Mouse (Mus musculus) T-cell, adult 2 months (primary cell): ENCODE data around the gene 4930412O13Rik.

Experiments used
- DNase-seq: peaks from one replicate; pipeline ENCODE4 v3.0.0; 2022; ENCODE audit warnings: low spot score

The 4930412O13Rik gene

GRCm38 (mm10) chr2:9881051-9881591, at the start of gene 4930412O13Rik:
4930412O13Rik (plus strand) TSS chr2:9881252.
- DNase-seq = no peak

GRCm38 (mm10) chr2:9833712-9834111, 47.3 kb upstream of the 4930412O13Rik start:
- DNase-seq = no peak

- no peak for DNase-seq
These were observed 45.9 kb upstream of the 4930412O13Rik start for GRCm38 (mm10) chr2:9835195-9835594.

- DNase-seq = no peak
These were observed 28.0 kb upstream of the 4930412O13Rik start for GRCm38 (mm10) chr2:9852851-9853576.

- no peak for DNase-seq
These were observed 25.2 kb upstream of the 4930412O13Rik start for GRCm38 (mm10) chr2:9855861-9856260.

- DNase-seq = no peak
These were observed 20.4 kb upstream of the 4930412O13Rik start for GRCm38 (mm10) chr2:9860698-9861097.

- no peak for DNase-seq
These were observed 13.8 kb upstream of the 4930412O13Rik start for GRCm38 (mm10) chr2:9867092-9867825.

- peak; percentile 56 for DNase-seq
These were observed 9.8 kb upstream of the 4930412O13Rik start for GRCm38 (mm10) chr2:9871141-9871716.

- peak; percentile 44 for DNase-seq
These were observed 9.3 kb upstream of the 4930412O13Rik start for GRCm38 (mm10) chr2:9871798-9872197.

GRCm38 (mm10) chr2:9872682-9873081, 8.4 kb upstream of the 4930412O13Rik start:
- peak; percentile 41 for DNase-seq

- no peak for DNase-seq
These were observed 7.3 kb upstream of the 4930412O13Rik start for GRCm38 (mm10) chr2:9873757-9874156.

GRCm38 (mm10) chr2:9874467-9875219, 6.4 kb upstream of the 4930412O13Rik start:
- DNase-seq = no peak

- no peak for DNase-seq
These were observed 5.8 kb upstream of the 4930412O13Rik start for GRCm38 (mm10) chr2:9875220-9875619.

- peak; percentile 73 for DNase-seq
These were observed 5.2 kb upstream of the 4930412O13Rik start for GRCm38 (mm10) chr2:9875676-9876357.

GRCm38 (mm10) chr2:9876621-9877325, 4.3 kb upstream of the 4930412O13Rik start:
- DNase-seq = peak; percentile 44

- no peak for DNase-seq
These were observed 3.7 kb upstream of the 4930412O13Rik start for GRCm38 (mm10) chr2:9877326-9877690.

GRCm38 (mm10) chr2:9877966-9878563, 3.0 kb upstream of the 4930412O13Rik start:
- DNase-seq = no peak

- peak; percentile 76 for DNase-seq
These were observed 2.4 kb upstream of the 4930412O13Rik start for GRCm38 (mm10) chr2:9878564-9879081.

- no peak for DNase-seq
These were observed 2.0 kb upstream of the 4930412O13Rik start for GRCm38 (mm10) chr2:9879092-9879491.

- DNase-seq = peak; percentile 85
These were observed 1.6 kb upstream of the 4930412O13Rik start for GRCm38 (mm10) chr2:9879493-9879892.
